Mouse (Mus musculus) embryonic facial prominence, embryonic 10.5 days (tissue): Measurements from ENCODE around the gene Cfap126. TPM values are rescaled to one million over a fixed set of nuclear protein-coding genes. Genes with fewer than 3 reads are reported as not detected.
"Not testable (repeated sequence)": the region's sequence is repeated elsewhere in the genome, so short reads cannot be mapped to it uniquely, and the experiment has no call there.

ENCODE experiments used
- DNase-seq: peaks from one replicate; pipeline ENCODE4 v3.0.0-alpha.2; 2017; ENCODE audit warnings: low spot score
- H3K27ac ChIP-seq: fragments of 300-500 bp; sonication (generic); replicated peaks from 2 replicates; pipeline ENCODE4 v1.5.1; 2016; ENCODE audit warnings: mild to moderate bottlenecking
- H3K27me3 ChIP-seq: fragments of 300-500 bp; sonication (generic); replicated peaks from 2 replicates; pipeline ENCODE4 v1.6.1; 2016; ENCODE audit warnings: low read depth, mild to moderate bottlenecking; ENCODE audit not compliant: poor library complexity, severe bottlenecking
- H3K36me3 ChIP-seq: fragments of 300-500 bp; sonication (generic); replicated peaks from 2 replicates; pipeline ENCODE4 v1.6.1; 2016; ENCODE audit warnings: mild to moderate bottlenecking, moderate library complexity
- H3K4me1 ChIP-seq: fragments of 300-500 bp; sonication (generic); 2 replicates; pipeline ENCODE4 v1.6.1; 2016
- H3K4me3 ChIP-seq: fragments of 300-500 bp; sonication (generic); 2 replicates; pipeline ENCODE4 v1.5.1; 2016; ENCODE audit warnings: mild to moderate bottlenecking, moderate library complexity
- H3K9me3 ChIP-seq: fragments of 300-500 bp; sonication (generic); 2 replicates; pipeline ENCODE4 v1.6.1; 2016; ENCODE audit warnings: mild to moderate bottlenecking
- WGBS: fragments of 180-500 bp; shearing (Covaris S2); methylation state at CpG from one replicate; pipeline ENCODE4 v1.1.7; 2016; 5-methylcytosine and 5-hydroxymethylcytosine counted together
- polyA plus RNA-seq: library from polyadenylated mRNA; unstranded; fragments of >200 nt; fragmentation: Nextera tagmentation; extraction: Ambion mirVana; gene quantifications from 2 replicates; pipeline ENCODE4 v1.2.1, GENCODE M21; 2016

The Cfap126 gene
- 1.1 and 2.0 TPM in 2 replicates for polyA plus RNA-seq

- peak; percentile 81 for DNase-seq
- WGBS, result under 1% methylated on average over 24 of the region's 24 CpGs
- peak within 1 kb of the TSS; percentile 87 for H3K27ac ChIP-seq
- peak within 1 kb of the TSS; percentile 68 for H3K4me3 ChIP-seq
- H3K36me3 ChIP-seq, result no peaks in the 10 kb centered on the region
- H3K9me3 ChIP-seq, result no peaks in the 10 kb centered on the region
- H3K27me3 ChIP-seq, result no peaks in the 10 kb centered on the region
- peaks cover 20% of the 10 kb centered on the region for H3K4me1 ChIP-seq
Measured at GRCm38 (mm10) chr1:171113873-171114299, at the start of gene Cfap126. Cfap126 (plus strand) TSS chr1:171113918.

- 1% methylated on average over 45 of the region's 75 CpGs for WGBS
- DNase-seq, result peak; percentile 88
- not testable (repeated sequence) for H3K36me3 ChIP-seq, H3K27ac ChIP-seq, H3K9me3 ChIP-seq
- Histone ChIP-seq H3K4me1 (peaks cover 13% of the 10 kb centered on the region), H3K27me3 (peaks cover 48% of the 10 kb centered on the region), H3K4me3 (peak within 1 kb of the TSS; percentile 48)
Measured at GRCm38 (mm10) chr1:171064491-171065242, 49.1 kb upstream of the Cfap126 start, which contains the start of gene Fcgr3. Fcgr3 (minus strand) TSS chr1:171064935.

- H3K4me1 ChIP-seq, result peaks cover 13% of the 10 kb centered on the region
- DNase-seq, H3K9me3 ChIP-seq, H3K27ac ChIP-seq, H3K36me3 ChIP-seq: not testable (repeated sequence)
- WGBS, result under 1% methylated on average over 27 of the region's 35 CpGs
- H3K27me3 ChIP-seq, result peaks cover 53% of the 10 kb centered on the region
- H3K4me3 ChIP-seq, result peak overlapping the region; percentile 46
Measured at GRCm38 (mm10) chr1:171065243-171065587, 48.5 kb upstream of the Cfap126 start.

- WGBS, result 7% methylated on average over 32 of the region's 45 CpGs
- H3K9me3 ChIP-seq, DNase-seq, H3K36me3 ChIP-seq, H3K27ac ChIP-seq: not testable (repeated sequence)
- Histone ChIP-seq H3K4me3 (peak overlapping the region; percentile 48), H3K27me3 (peaks cover 58% of the 10 kb centered on the region), H3K4me1 (peaks cover 13% of the 10 kb centered on the region)
Measured at GRCm38 (mm10) chr1:171065768-171066167, 48.0 kb upstream of the Cfap126 start.

- H3K27me3 ChIP-seq, result peaks cover 65% of the 10 kb centered on the region
- H3K4me1 ChIP-seq, result peaks cover 13% of the 10 kb centered on the region
- WGBS, result 34% methylated on average over 4 of the region's 10 CpGs
- H3K27ac ChIP-seq, H3K9me3 ChIP-seq, H3K4me3 ChIP-seq, H3K36me3 ChIP-seq, DNase-seq: not testable (repeated sequence)
Measured at GRCm38 (mm10) chr1:171066583-171066982, 47.1 kb upstream of the Cfap126 start.

GRCm38 (mm10) chr1:171067928-171068327 is 45.8 kb upstream of the Cfap126 start:
- Histone ChIP-seq H3K4me1 (peaks cover 13% of the 10 kb centered on the region), H3K4me3 (0 out of 2 replicates have a peak overlapping the region, but pooled peaks have one; percentile 6), H3K27me3 (peaks cover 64% of the 10 kb centered on the region)
- not testable (repeated sequence) for H3K36me3 ChIP-seq, H3K9me3 ChIP-seq, H3K27ac ChIP-seq
- DNase-seq, result peak; percentile 23
- WGBS, result 47% methylated on average over 5 of the region's 5 CpGs

- H3K27me3 ChIP-seq, result peaks cover 60% of the 10 kb centered on the region
- H3K4me3 ChIP-seq, H3K27ac ChIP-seq, H3K36me3 ChIP-seq, H3K4me1 ChIP-seq, H3K9me3 ChIP-seq: not testable (repeated sequence)
- WGBS, result 63% methylated on average over 3 of the region's 3 CpGs
- peak; percentile 44 for DNase-seq
Measured at GRCm38 (mm10) chr1:171069508-171069907, 44.2 kb upstream of the Cfap126 start.

GRCm38 (mm10) chr1:171070879-171071278 is 42.8 kb upstream of the Cfap126 start:
- not testable (repeated sequence) for H3K4me1 ChIP-seq, H3K27ac ChIP-seq, H3K36me3 ChIP-seq, H3K9me3 ChIP-seq, DNase-seq
- WGBS, result 28% methylated on average over 16 of the region's 16 CpGs
- Histone ChIP-seq H3K27me3 (peaks cover 51% of the 10 kb centered on the region), H3K4me3 (peak overlapping the region; percentile 17; the same call in 1 of the 2 replicates)

GRCm38 (mm10) chr1:171071726-171072125 is 42.0 kb upstream of the Cfap126 start:
- WGBS, result no CpG with 5 or more reads among the region's 35 CpGs
- not testable (repeated sequence) for H3K4me3 ChIP-seq, H3K4me1 ChIP-seq, H3K9me3 ChIP-seq, H3K36me3 ChIP-seq, H3K27ac ChIP-seq, DNase-seq
- H3K27me3 ChIP-seq, result peaks cover 47% of the 10 kb centered on the region

- WGBS, result no CpG with 5 or more reads among the region's 45 CpGs
- H3K27me3 ChIP-seq, result peaks cover 50% of the 10 kb centered on the region
- not testable (repeated sequence) for H3K4me1 ChIP-seq, H3K27ac ChIP-seq, H3K4me3 ChIP-seq, H3K36me3 ChIP-seq, H3K9me3 ChIP-seq, DNase-seq
Measured at GRCm38 (mm10) chr1:171072217-171072616, 41.5 kb upstream of the Cfap126 start.

- H3K27me3 ChIP-seq, result peaks cover 60% of the 10 kb centered on the region
- not testable (repeated sequence) for H3K4me3 ChIP-seq, H3K4me1 ChIP-seq, H3K36me3 ChIP-seq, H3K9me3 ChIP-seq, H3K27ac ChIP-seq
- DNase-seq, result peak; percentile 66
- 20% methylated on average over 7 of the region's 10 CpGs for WGBS
Measured at GRCm38 (mm10) chr1:171074283-171074682, 39.4 kb upstream of the Cfap126 start.

GRCm38 (mm10) chr1:171076176-171076575 is 37.5 kb upstream of the Cfap126 start:
- not testable (repeated sequence) for H3K4me1 ChIP-seq, H3K27ac ChIP-seq, DNase-seq, H3K36me3 ChIP-seq, H3K4me3 ChIP-seq, H3K9me3 ChIP-seq
- WGBS, result 72% methylated on average over 5 of the region's 5 CpGs
- peaks cover 42% of the 10 kb centered on the region for H3K27me3 ChIP-seq

- H3K4me3 ChIP-seq, DNase-seq, H3K36me3 ChIP-seq, H3K9me3 ChIP-seq, H3K27ac ChIP-seq, H3K4me1 ChIP-seq: not testable (repeated sequence)
- H3K27me3 ChIP-seq, result peaks cover 47% of the 10 kb centered on the region
- WGBS, result 37% methylated on average over 5 of the region's 5 CpGs
Measured at GRCm38 (mm10) chr1:171077192-171077591, 36.5 kb upstream of the Cfap126 start.
